8 mouse cellular contexts compared by ENCODE assay signal in genomic region chr1:35879388-35880093, GRCm38 (mm10).
DNase-seq lines count a peak whose midpoint lies in the region; ATAC-seq lines count a peak whose summit lies in the region.

No protein-coding gene starts in this region.

- peak; percentile 69 for DNase-seq in Muller cell, postnatal 12 days (ENCODE audit: inconsistent ontology term)
- DNase-seq in cerebellum, adult 9-10 months = peak; percentile 78
- peak; percentile 77 to 84 for DNase-seq in heart, adult 18-20 months
- peak; percentile 59 to 68 for DNase-seq in layer of hippocampus, postnatal 10 days (ENCODE audit: low spot score in 2 of 2)
- DNase-seq in lung, postnatal 4 days = peak; percentile 60 to 83
- DNase-seq in embryo, embryonic 10.5 days (ENCODE audit: low spot score) = no peak

- ATAC-seq in CD4-positive, CD25-positive, alpha-beta regulatory T cell, adult 4 months = no peak
- no peak for ATAC-seq in granulocyte monocyte progenitor cell, adult 5-6 weeks (replicated peaks; ENCODE audit: poor library complexity, severe bottlenecking)
